Mouse (Mus musculus) midbrain, embryonic 16.5 days (tissue): Measurements from ENCODE around the gene Igf2bp2. TPM values are rescaled to one million over a fixed set of nuclear protein-coding genes. Genes with fewer than 3 reads are reported as not detected.

ENCODE experiments used
- ATAC-seq: fragments of 200-750 bp; cut with Nextera tagmentation; 2 replicates; pipeline ENCODE4 v1.8.0; 2017; ENCODE audit warnings: moderate TSS enrichment
- H3K27ac ChIP-seq: fragments of 300-500 bp; sonication (generic); 2 replicates; pipeline ENCODE4 v1.5.1; 2014; ENCODE audit warnings: mild to moderate bottlenecking, low read length, mixed read lengths
- H3K27me3 ChIP-seq: fragments of 300-500 bp; sonication (generic); 2 replicates; pipeline ENCODE4 v1.6.1; 2014; ENCODE audit warnings: low read depth, low read length, mixed read lengths; ENCODE audit not compliant: control insufficient read depth, insufficient read depth
- H3K36me3 ChIP-seq: fragments of 300-500 bp; sonication (generic); 2 replicates; pipeline ENCODE4 v1.6.1; 2014; ENCODE audit warnings: mild to moderate bottlenecking, low read length, moderate library complexity, mixed read lengths; ENCODE audit not compliant: control insufficient read depth, insufficient read depth
- H3K4me1 ChIP-seq: fragments of 300-500 bp; sonication (generic); 2 replicates; pipeline ENCODE4 v1.6.1; 2014; ENCODE audit warnings: mild to moderate bottlenecking, low read length, mixed read lengths; ENCODE audit not compliant: control insufficient read depth, insufficient read depth
- H3K4me2 ChIP-seq: fragments of 300-500 bp; sonication (generic); 2 replicates; pipeline ENCODE4 v1.6.1; 2014; ENCODE audit warnings: mild to moderate bottlenecking, low read length, mixed read lengths
- H3K4me3 ChIP-seq: fragments of 300-500 bp; sonication (generic); 2 replicates; pipeline ENCODE4 v1.5.1; 2014; ENCODE audit warnings: low read depth, mild to moderate bottlenecking, low read length, moderate library complexity, mixed read lengths
- H3K9ac ChIP-seq: fragments of 300-500 bp; sonication (generic); 2 replicates; pipeline ENCODE4 v1.6.1; 2014; ENCODE audit warnings: low read depth, low read length, mixed read lengths
- H3K9me3 ChIP-seq: fragments of 300-500 bp; sonication (generic); replicated peaks from 2 replicates; pipeline ENCODE4 v1.6.1; 2014; ENCODE audit warnings: mild to moderate bottlenecking, low read length, mixed read lengths; ENCODE audit not compliant: control insufficient read depth, poor library complexity, severe bottlenecking
- WGBS: fragments of 180-500 bp; shearing (Covaris S2); extraction: QIAGEN DNeasy Blood & Tissue Kit; methylation state at CpG from one replicate; pipeline ENCODE4 v1.1.7; 2014; 5-methylcytosine and 5-hydroxymethylcytosine counted together
- polyA plus RNA-seq: library from polyadenylated mRNA; unstranded; fragments of >200 nt; fragmentation: Nextera tagmentation; extraction: Ambion mirVana; gene quantifications from 2 replicates; pipeline ENCODE4 v1.2.1, GENCODE M21; 2015

The Igf2bp2 gene
- polyA plus RNA-seq, 1 experiment from 2014 or later: 9.7 TPM

DNA sequence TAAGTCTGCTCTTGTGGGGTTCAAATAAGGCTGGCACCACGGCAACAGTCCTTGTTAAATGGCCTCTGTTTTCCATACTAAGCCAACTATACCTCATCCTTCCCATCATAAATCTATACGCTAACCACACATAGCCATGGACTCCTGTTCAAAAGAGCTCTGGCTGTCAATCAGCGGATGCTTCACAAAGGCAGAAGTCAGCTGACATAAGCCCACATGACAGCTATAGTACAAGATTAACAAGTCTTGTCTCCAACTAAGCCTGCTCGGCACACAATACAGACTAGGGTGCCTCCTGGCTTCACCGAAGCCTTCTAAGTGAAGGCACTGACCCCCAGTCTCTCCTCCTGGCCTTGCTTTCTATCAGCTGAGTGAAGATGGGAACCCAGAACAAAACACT lies 26.9 kb downstream of the Igf2bp2 start:
- no peaks in the 10 kb centered on the region for H3K4me1 ChIP-seq
- no peak overlapping the region for H3K4me2 ChIP-seq
- H3K27me3 ChIP-seq: no peaks in the 10 kb centered on the region
- no peak overlapping the region for H3K27ac ChIP-seq
- WGBS: 55% methylated on average over 5 of the region's 5 CpGs
- H3K9ac ChIP-seq: no peak overlapping the region
- H3K36me3 ChIP-seq: no peaks in the 10 kb centered on the region
- no peaks in the 10 kb centered on the region for H3K9me3 ChIP-seq
- no peak for ATAC-seq
- no peak overlapping the region for H3K4me3 ChIP-seq

DNA sequence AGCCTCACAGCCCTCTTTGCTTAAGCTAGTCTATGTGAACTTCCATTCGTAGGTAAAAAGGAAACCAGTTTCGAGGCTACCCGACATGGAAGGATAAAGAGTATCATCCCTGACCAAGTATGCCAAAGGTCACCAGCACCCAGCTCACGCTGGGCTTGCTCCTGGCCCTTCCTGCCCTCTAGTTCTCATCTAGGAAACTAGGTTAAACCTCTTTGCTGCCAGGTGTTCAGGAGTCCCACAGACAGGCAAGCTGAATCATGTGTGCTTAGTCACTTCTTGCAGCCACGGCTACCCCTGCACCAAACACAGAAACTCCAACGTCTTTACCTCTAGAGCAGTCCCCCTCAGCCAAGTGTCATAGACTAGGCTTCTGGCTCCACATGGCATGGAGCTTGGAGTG lies 31.8 kb downstream of the Igf2bp2 start:
- no peaks in the 10 kb centered on the region for H3K27me3 ChIP-seq
- H3K9me3 ChIP-seq: no peaks in the 10 kb centered on the region
- H3K4me1 ChIP-seq: no peaks in the 10 kb centered on the region
- H3K4me3 ChIP-seq: no peak overlapping the region
- H3K9ac ChIP-seq: no peak overlapping the region
- H3K4me2 ChIP-seq: no peak overlapping the region
- WGBS: 78% methylated on average over 6 of the region's 6 CpGs
- H3K27ac ChIP-seq: no peak overlapping the region
- H3K36me3 ChIP-seq: no peaks in the 10 kb centered on the region
- no peak for ATAC-seq

DNA sequence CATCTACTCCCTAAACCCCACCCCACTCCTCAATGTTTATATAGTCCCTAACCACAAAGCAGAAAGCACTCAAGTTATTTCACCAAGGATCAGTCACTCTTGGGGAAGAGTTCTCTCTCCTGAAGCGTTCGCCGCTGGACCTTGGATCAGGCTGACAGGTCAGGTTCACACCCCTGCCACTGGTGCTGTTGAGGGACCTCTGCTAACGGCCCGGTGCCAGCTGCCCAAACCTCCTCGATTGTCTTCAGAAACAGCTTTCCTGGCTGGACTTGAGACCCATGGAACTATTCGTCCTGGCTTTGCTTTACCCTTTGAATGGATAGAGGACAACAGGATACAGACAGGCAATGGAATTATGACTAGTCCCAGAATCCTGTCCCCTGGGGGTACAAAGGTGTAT lies 33.6 kb downstream of the Igf2bp2 start:
- Histone ChIP-seq H3K9ac (no peak overlapping the region), H3K27ac (no peak overlapping the region), H3K4me3 (no peak overlapping the region), H3K27me3 (no peaks in the 10 kb centered on the region), H3K36me3 (no peaks in the 10 kb centered on the region), H3K9me3 (no peaks in the 10 kb centered on the region), H3K4me1 (no peaks in the 10 kb centered on the region), H3K4me2 (no peak overlapping the region)
- ATAC-seq: no peak
- WGBS: 96% methylated on average over 7 of the region's 7 CpGs

DNA sequence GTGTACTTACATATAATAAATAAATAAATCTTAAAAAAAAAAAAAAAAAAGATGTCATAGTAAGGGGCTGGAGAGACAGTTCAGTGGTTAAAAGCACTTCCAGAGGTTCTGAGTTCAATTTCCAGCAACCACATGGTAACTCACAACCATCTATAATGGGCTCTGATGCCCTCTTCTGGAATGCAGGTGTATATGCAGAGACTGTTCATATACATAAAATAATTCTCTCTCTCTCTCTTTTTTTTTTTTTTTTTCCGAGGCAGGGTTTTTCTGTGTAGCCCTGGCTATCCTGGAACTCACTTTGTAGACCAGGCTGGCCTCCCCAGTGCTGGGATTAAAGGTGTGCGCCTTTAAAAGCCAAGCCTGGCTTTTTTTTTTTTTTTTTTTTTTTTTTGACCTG lies 34.5 kb downstream of the Igf2bp2 start:
- no peak overlapping the region for H3K4me3 ChIP-seq
- no peak overlapping the region for H3K9ac ChIP-seq
- H3K4me2 ChIP-seq: no peak overlapping the region
- H3K27ac ChIP-seq: no peak overlapping the region
- H3K9me3 ChIP-seq: no peaks in the 10 kb centered on the region
- H3K27me3 ChIP-seq: no peaks in the 10 kb centered on the region
- H3K36me3 ChIP-seq: no peaks in the 10 kb centered on the region
- no peaks in the 10 kb centered on the region for H3K4me1 ChIP-seq
- ATAC-seq: no peak
- WGBS: 86% methylated on average over 2 of the region's 2 CpGs

- Histone ChIP-seq H3K9ac (no peak overlapping the region), H3K4me3 (no peak overlapping the region), H3K4me1 (0 out of 2 replicates have a peak, but pooled peaks cover 2% of the 10 kb centered on the region), H3K9me3 (no peaks in the 10 kb centered on the region), H3K27ac (no peak overlapping the region), H3K27me3 (no peaks in the 10 kb centered on the region), H3K4me2 (no peak overlapping the region), H3K36me3 (no peaks in the 10 kb centered on the region)
- WGBS: 97% methylated on average over 5 of the region's 5 CpGs
- ATAC-seq: no peak
Measured at GRCm38 (mm10) chr16:22127806-22128205, 35.3 kb downstream of the Igf2bp2 start.

GRCm38 (mm10) chr16:22126936-22127335 lies 36.2 kb downstream of the Igf2bp2 start:
- H3K36me3 ChIP-seq: no peaks in the 10 kb centered on the region
- 0 out of 2 replicates have a peak, but pooled peaks cover 2% of the 10 kb centered on the region for H3K4me1 ChIP-seq
- no peaks in the 10 kb centered on the region for H3K27me3 ChIP-seq
- H3K9me3 ChIP-seq: no peaks in the 10 kb centered on the region
- ATAC-seq: no peak
- no peak overlapping the region for H3K27ac ChIP-seq
- H3K9ac ChIP-seq: no peak overlapping the region
- no peak overlapping the region for H3K4me2 ChIP-seq
- no peak overlapping the region for H3K4me3 ChIP-seq
- WGBS: 68% methylated on average over 4 of the region's 4 CpGs

- 83% methylated on average over 7 of the region's 7 CpGs for WGBS
- no peak for ATAC-seq
- H3K4me1 ChIP-seq: 0 out of 2 replicates have a peak, but pooled peaks cover 2% of the 10 kb centered on the region
Measured at GRCm38 (mm10) chr16:22124325-22124918, 38.7 kb downstream of the Igf2bp2 start.

DNA sequence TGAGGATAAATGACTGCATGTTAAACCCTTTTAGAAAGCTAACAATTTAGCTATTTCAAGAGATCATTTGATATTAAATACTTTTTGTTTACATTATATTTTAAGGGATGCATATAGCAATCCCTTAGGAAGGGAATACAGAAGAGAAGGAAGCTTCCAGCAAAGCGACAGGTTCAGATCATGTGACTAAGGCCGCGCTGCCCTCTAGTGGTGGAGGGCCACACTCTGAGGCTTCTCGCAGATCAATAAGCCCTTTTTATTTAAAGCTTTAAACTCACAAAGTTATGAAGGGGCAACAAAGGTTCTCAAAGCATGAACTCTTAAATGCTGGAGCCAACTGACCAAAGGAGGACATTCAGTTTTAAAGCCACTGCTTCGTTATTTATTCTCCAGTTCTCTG lies 39.4 kb downstream of the Igf2bp2 start:
- no peak overlapping the region for H3K9ac ChIP-seq
- 0 out of 2 replicates have a peak, but pooled peaks cover 2% of the 10 kb centered on the region for H3K4me1 ChIP-seq
- no peak for ATAC-seq
- no peak overlapping the region for H3K27ac ChIP-seq
- no peak overlapping the region for H3K4me2 ChIP-seq
- H3K27me3 ChIP-seq: no peaks in the 10 kb centered on the region
- 29% methylated on average over 5 of the region's 5 CpGs for WGBS
- no peaks in the 10 kb centered on the region for H3K36me3 ChIP-seq
- H3K4me3 ChIP-seq: no peak overlapping the region
- no peaks in the 10 kb centered on the region for H3K9me3 ChIP-seq

More at GRCm38 (mm10) chr16:22124325-22124918, 38.7 kb downstream of the Igf2bp2 start:
- no peak overlapping the region for H3K4me3 ChIP-seq
- H3K27ac ChIP-seq: no peak overlapping the region
- H3K4me2 ChIP-seq: no peak overlapping the region
- no peaks in the 10 kb centered on the region for H3K27me3 ChIP-seq
- no peaks in the 10 kb centered on the region for H3K9me3 ChIP-seq
- H3K36me3 ChIP-seq: no peaks in the 10 kb centered on the region
- H3K9ac ChIP-seq: no peak overlapping the region

DNA sequence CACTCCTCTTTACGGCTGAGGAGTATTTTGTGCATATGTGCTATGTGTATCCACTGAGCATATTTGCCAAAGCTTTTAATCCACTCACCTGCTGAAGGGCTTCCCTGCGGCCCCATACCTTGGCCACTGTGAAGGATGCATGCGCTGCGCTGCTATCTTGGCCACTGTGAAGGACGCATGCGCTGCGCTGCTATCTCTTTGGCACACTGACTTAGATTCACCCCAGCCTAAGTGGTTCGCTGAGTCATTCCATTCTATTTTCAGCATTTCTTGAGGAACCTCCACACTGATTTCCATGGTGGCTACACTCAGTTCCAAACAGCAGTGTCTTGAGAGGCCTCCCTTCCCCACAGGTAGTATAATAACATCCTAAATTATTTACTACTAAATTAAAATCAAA lies 42.0 kb downstream of the Igf2bp2 start:
- H3K36me3 ChIP-seq: no peaks in the 10 kb centered on the region

More for the DNA sequence above, 42.0 kb downstream of the Igf2bp2 start:
- no peak for ATAC-seq
- H3K4me1 ChIP-seq: 0 out of 2 replicates have a peak, but pooled peaks cover 2% of the 10 kb centered on the region
- H3K9ac ChIP-seq: no peak overlapping the region
- no peaks in the 10 kb centered on the region for H3K27me3 ChIP-seq
- H3K27ac ChIP-seq: no peak overlapping the region
- H3K4me3 ChIP-seq: no peak overlapping the region
- no peaks in the 10 kb centered on the region for H3K9me3 ChIP-seq
- WGBS: 96% methylated on average over 8 of the region's 8 CpGs
- H3K4me2 ChIP-seq: no peak overlapping the region
